In genomic region chr9:101999690-102000089, GRCm38 (mm10) we compare ENCODE assay signal across 22 mouse cellular contexts.
"Had no signal": no experiment of that assay in that cellular context is flagged by ENCODE, and none has a peak within 500 bp of the region (broad histone marks: within the 10 kb centered on the region; RNA-seq: fewer than 3 reads in every experiment).

No protein-coding gene starts in this region.

- H3K9ac ChIP-seq: forebrain, embryonic 15.5 days; forebrain, postnatal 0 days; heart, embryonic 12.5 days; hindbrain, embryonic 13.5 days; hindbrain, embryonic 15.5 days; intestine, embryonic 15.5 days; limb, embryonic 13.5 days; limb, embryonic 15.5 days; liver, embryonic 12.5 days; liver, embryonic 14.5 days had no signal

- H3K27ac ChIP-seq: forebrain, embryonic 15.5 days; heart, adult 2 months; hindbrain, embryonic 13.5 days; hindbrain, embryonic 15.5 days; hindbrain, postnatal 0 days; intestine, embryonic 15.5 days; limb, embryonic 13.5 days; limb, embryonic 15.5 days; liver, embryonic 12.5 days; liver, embryonic 14.5 days had no signal

- H3K4me1 ChIP-seq: intestine, embryonic 15.5 days; limb, embryonic 15.5 days had no signal

- ATAC-seq: forebrain, embryonic 15.5 days; forebrain, postnatal 0 days; hindbrain, postnatal 0 days; intestine, embryonic 15.5 days; liver, embryonic 12.5 days had no signal

- DNase-seq: forebrain, postnatal 0 days; gastrocnemius, postnatal 14 days; gastrocnemius, postnatal 36 days; heart, adult 2 months; heart, postnatal 10 days; heart, postnatal 36 days; kidney, adult 18-20 months; kidney, postnatal 14 days; kidney, postnatal 36 days; layer of hippocampus, adult 9-11 months; layer of hippocampus, postnatal 36 days; left cerebral cortex, postnatal 4 days had no signal

- H3K36me3 ChIP-seq: heart, embryonic 12.5 days; hindbrain, embryonic 15.5 days; intestine, embryonic 15.5 days; limb, embryonic 13.5 days; limb, embryonic 15.5 days; liver, embryonic 12.5 days had no signal

- H3K4me3 ChIP-seq: forebrain, embryonic 15.5 days; heart, adult 2 months; heart, embryonic 12.5 days; hindbrain, embryonic 13.5 days; hindbrain, embryonic 15.5 days; intestine, embryonic 15.5 days; limb, embryonic 13.5 days; limb, embryonic 15.5 days; liver, embryonic 12.5 days had no signal

- H3K9me3 ChIP-seq: forebrain, embryonic 15.5 days; hindbrain, embryonic 13.5 days; hindbrain, embryonic 15.5 days; intestine, embryonic 15.5 days; limb, embryonic 13.5 days; limb, embryonic 15.5 days; liver, embryonic 12.5 days had no signal

- H3K4me2 ChIP-seq: forebrain, embryonic 15.5 days; heart, embryonic 12.5 days; hindbrain, embryonic 13.5 days; hindbrain, embryonic 15.5 days; intestine, embryonic 15.5 days; limb, embryonic 13.5 days; limb, embryonic 15.5 days; liver, embryonic 12.5 days had no signal

- H3K27me3 ChIP-seq: forebrain, embryonic 15.5 days; hindbrain, embryonic 13.5 days; hindbrain, embryonic 15.5 days; intestine, embryonic 15.5 days; limb, embryonic 13.5 days; limb, embryonic 15.5 days; liver, embryonic 12.5 days had no signal
